Mouse (Mus musculus): ENCODE data around the gene Sh3d21. TPM values are rescaled to one million over a fixed set of nuclear protein-coding genes. Genes with fewer than 3 reads are reported as not detected.

The Sh3d21 gene
- polyA plus RNA-seq, 1 experiment from 2014 or later: 1.6 TPM

GRCm38 (mm10) chr4:126163685-126164084 lies 394 bp upstream of the Sh3d21 start:
- no peak overlapping the region for H3K4me3 ChIP-seq (ENCODE audit: low read depth, low read length)
- no peak overlapping the region for H3K9ac ChIP-seq (ENCODE audit: low read length)
- DNase-seq (ENCODE audit: low spot score) (no peak), ATAC-seq (replicated peaks; ENCODE audit: low FRiP score) (no peak)
- 68% methylated on average over 4 of the region's 4 CpGs for WGBS
- H3K27ac ChIP-seq (ENCODE audit: low read depth, low read length): no peak overlapping the region
- H3K4me2 ChIP-seq (ENCODE audit: low read depth, low read length, severe bottlenecking): peak overlapping the region; percentile 99; the same call in 1 of the 2 replicates
- H3K27me3 ChIP-seq (ENCODE audit: control insufficient read depth, insufficient read depth, low read length): no peaks in the 10 kb centered on the region
- H3K4me1 ChIP-seq (replicated peaks; ENCODE audit: control insufficient read depth, insufficient read depth, low read length): peaks cover 7% of the 10 kb centered on the region; the same call in 1 of the 2 replicates
- H3K9me3 ChIP-seq (ENCODE audit: control insufficient read depth, low read length): no peaks in the 10 kb centered on the region
- H3K36me3 ChIP-seq (ENCODE audit: control insufficient read depth, insufficient read depth, low read length): peaks cover 4% of the 10 kb centered on the region

- peak; percentile 93 for ATAC-seq (replicated peaks; ENCODE audit: low FRiP score)
- H3K27ac ChIP-seq (ENCODE audit: low read depth, low read length): no peak overlapping the region
Observed at GRCm38 (mm10) chr4:126162544-126163066, 686 bp downstream of the Sh3d21 start.

GRCm38 (mm10) chr4:126161986-126162385 lies 1.3 kb downstream of the Sh3d21 start:
- 69% methylated on average over 9 of the region's 9 CpGs for WGBS
- no peak overlapping the region for H3K4me2 ChIP-seq (ENCODE audit: low read depth, low read length, severe bottlenecking)
- no peaks in the 10 kb centered on the region for H3K27me3 ChIP-seq (ENCODE audit: control insufficient read depth, insufficient read depth, low read length)
- H3K9me3 ChIP-seq (ENCODE audit: control insufficient read depth, low read length): no peaks in the 10 kb centered on the region
- peaks cover 7% of the 10 kb centered on the region; the same call in 1 of the 2 replicates for H3K4me1 ChIP-seq (replicated peaks; ENCODE audit: control insufficient read depth, insufficient read depth, low read length)
- peaks cover 4% of the 10 kb centered on the region for H3K36me3 ChIP-seq (ENCODE audit: control insufficient read depth, insufficient read depth, low read length)
- H3K27ac ChIP-seq (ENCODE audit: low read depth, low read length): no peak overlapping the region
- no peak overlapping the region for H3K4me3 ChIP-seq (ENCODE audit: low read depth, low read length)
- H3K9ac ChIP-seq (ENCODE audit: low read length): no peak overlapping the region; the same call in 1 of the 2 replicates
- ATAC-seq (replicated peaks; ENCODE audit: low FRiP score) (no peak; the same call in none of the 2 replicates), DNase-seq (ENCODE audit: low spot score) (no peak)

More at GRCm38 (mm10) chr4:126162544-126163066, 686 bp downstream of the Sh3d21 start:
- Histone ChIP-seq H3K9ac (ENCODE audit: low read length) (peak overlapping the region; percentile 68), H3K4me3 (ENCODE audit: low read depth, low read length) (peak overlapping the region; percentile 47), H3K4me1 (replicated peaks; ENCODE audit: control insufficient read depth, insufficient read depth, low read length) (peaks cover 7% of the 10 kb centered on the region; the same call in 1 of the 2 replicates), H3K36me3 (ENCODE audit: control insufficient read depth, insufficient read depth, low read length) (peaks cover 4% of the 10 kb centered on the region), H3K27me3 (ENCODE audit: control insufficient read depth, insufficient read depth, low read length) (no peaks in the 10 kb centered on the region), H3K4me2 (ENCODE audit: low read depth, low read length, severe bottlenecking) (peak overlapping the region; percentile 99), H3K9me3 (ENCODE audit: control insufficient read depth, low read length) (no peaks in the 10 kb centered on the region)
- WGBS: under 1% methylated on average over 44 of the region's 44 CpGs
- DNase-seq (ENCODE audit: low spot score): peak; percentile 90

GRCm38 (mm10) chr4:126161456-126161855 lies 1.8 kb downstream of the Sh3d21 start:
- Histone ChIP-seq H3K4me1 (replicated peaks; ENCODE audit: control insufficient read depth, insufficient read depth, low read length) (peaks cover 7% of the 10 kb centered on the region; the same call in 1 of the 2 replicates), H3K4me3 (ENCODE audit: low read depth, low read length) (no peak overlapping the region), H3K9me3 (ENCODE audit: control insufficient read depth, low read length) (no peaks in the 10 kb centered on the region), H3K27me3 (ENCODE audit: control insufficient read depth, insufficient read depth, low read length) (no peaks in the 10 kb centered on the region), H3K9ac (ENCODE audit: low read length) (no peak overlapping the region), H3K27ac (ENCODE audit: low read depth, low read length) (no peak overlapping the region), H3K36me3 (ENCODE audit: control insufficient read depth, insufficient read depth, low read length) (peaks cover 4% of the 10 kb centered on the region; the same call in 1 of the 2 replicates), H3K4me2 (ENCODE audit: low read depth, low read length, severe bottlenecking) (no peak overlapping the region)
- DNase-seq (ENCODE audit: low spot score) (peak; percentile 47), ATAC-seq (replicated peaks; ENCODE audit: low FRiP score) (no peak)
- WGBS: 88% methylated on average over 6 of the region's 6 CpGs

- H3K4me1 ChIP-seq (replicated peaks; ENCODE audit: control insufficient read depth, insufficient read depth, low read length): peaks cover 7% of the 10 kb centered on the region; the same call in 1 of the 2 replicates
- H3K4me2 ChIP-seq (ENCODE audit: low read depth, low read length, severe bottlenecking): no peak overlapping the region
- ATAC-seq (replicated peaks; ENCODE audit: low FRiP score) (no peak), DNase-seq (ENCODE audit: low spot score) (no peak)
- H3K4me3 ChIP-seq (ENCODE audit: low read depth, low read length): no peak overlapping the region
- H3K27ac ChIP-seq (ENCODE audit: low read depth, low read length): no peak overlapping the region
- no peaks in the 10 kb centered on the region for H3K27me3 ChIP-seq (ENCODE audit: control insufficient read depth, insufficient read depth, low read length)
- 87% methylated on average over 8 of the region's 8 CpGs for WGBS
- H3K9ac ChIP-seq (ENCODE audit: low read length): no peak overlapping the region
- peaks cover under 1% of the 10 kb centered on the region; the same call in 1 of the 2 replicates for H3K36me3 ChIP-seq (ENCODE audit: control insufficient read depth, insufficient read depth, low read length)
- H3K9me3 ChIP-seq (ENCODE audit: control insufficient read depth, low read length): no peaks in the 10 kb centered on the region
Observed at GRCm38 (mm10) chr4:126160981-126161380, 2.3 kb downstream of the Sh3d21 start.

- no peaks in the 10 kb centered on the region for H3K36me3 ChIP-seq (ENCODE audit: control insufficient read depth, insufficient read depth, low read length)
- WGBS: 81% methylated on average over 8 of the region's 8 CpGs
- H3K4me2 ChIP-seq (ENCODE audit: low read depth, low read length, severe bottlenecking): no peak overlapping the region
- no peak overlapping the region for H3K9ac ChIP-seq (ENCODE audit: low read length)
- H3K4me1 ChIP-seq (replicated peaks; ENCODE audit: control insufficient read depth, insufficient read depth, low read length): peaks cover 7% of the 10 kb centered on the region; the same call in 1 of the 2 replicates
- H3K4me3 ChIP-seq (ENCODE audit: low read depth, low read length): no peak overlapping the region
- DNase-seq (ENCODE audit: low spot score) (peak; percentile 45), ATAC-seq (replicated peaks; ENCODE audit: low FRiP score) (no peak)
- H3K27ac ChIP-seq (ENCODE audit: low read depth, low read length): no peak overlapping the region
- no peaks in the 10 kb centered on the region for H3K9me3 ChIP-seq (ENCODE audit: control insufficient read depth, low read length)
- H3K27me3 ChIP-seq (ENCODE audit: control insufficient read depth, insufficient read depth, low read length): no peaks in the 10 kb centered on the region
Observed at GRCm38 (mm10) chr4:126159455-126159854, 3.8 kb downstream of the Sh3d21 start.

- no peak overlapping the region for H3K4me2 ChIP-seq (ENCODE audit: low read depth, low read length, severe bottlenecking)
- H3K9ac ChIP-seq (ENCODE audit: low read length): no peak overlapping the region
- H3K4me3 ChIP-seq (ENCODE audit: low read depth, low read length): no peak overlapping the region
- H3K36me3 ChIP-seq (ENCODE audit: control insufficient read depth, insufficient read depth, low read length): no peaks in the 10 kb centered on the region
- DNase-seq (ENCODE audit: low spot score) (peak; percentile 30), ATAC-seq (replicated peaks; ENCODE audit: low FRiP score) (no peak)
- H3K27ac ChIP-seq (ENCODE audit: low read depth, low read length): no peak overlapping the region
- H3K4me1 ChIP-seq (replicated peaks; ENCODE audit: control insufficient read depth, insufficient read depth, low read length): 0 out of 2 replicates have a peak, but pooled peaks cover 2% of the 10 kb centered on the region
- 83% methylated on average over 6 of the region's 6 CpGs for WGBS
- no peaks in the 10 kb centered on the region for H3K9me3 ChIP-seq (ENCODE audit: control insufficient read depth, low read length)
- H3K27me3 ChIP-seq (ENCODE audit: control insufficient read depth, insufficient read depth, low read length): no peaks in the 10 kb centered on the region
Observed at GRCm38 (mm10) chr4:126157562-126157961, 5.7 kb downstream of the Sh3d21 start.

- no peaks in the 10 kb centered on the region for H3K36me3 ChIP-seq (ENCODE audit: control insufficient read depth, insufficient read depth, low read length)
- ATAC-seq (replicated peaks; ENCODE audit: low FRiP score) (no peak), DNase-seq (ENCODE audit: low spot score) (peak; percentile 60)
- H3K4me2 ChIP-seq (ENCODE audit: low read depth, low read length, severe bottlenecking): no peak overlapping the region
- H3K27ac ChIP-seq (ENCODE audit: low read depth, low read length): no peak overlapping the region
- no peaks in the 10 kb centered on the region for H3K9me3 ChIP-seq (ENCODE audit: control insufficient read depth, low read length)
- H3K9ac ChIP-seq (ENCODE audit: low read length): no peak overlapping the region
- H3K27me3 ChIP-seq (ENCODE audit: control insufficient read depth, insufficient read depth, low read length): no peaks in the 10 kb centered on the region
- no peak overlapping the region for H3K4me3 ChIP-seq (ENCODE audit: low read depth, low read length)
- 62% methylated on average over 5 of the region's 5 CpGs for WGBS
- no peaks in the 10 kb centered on the region for H3K4me1 ChIP-seq (replicated peaks; ENCODE audit: control insufficient read depth, insufficient read depth, low read length)
Observed at GRCm38 (mm10) chr4:126156617-126157016, 6.7 kb downstream of the Sh3d21 start.

- no peaks in the 10 kb centered on the region for H3K9me3 ChIP-seq (ENCODE audit: control insufficient read depth, low read length)
- no peaks in the 10 kb centered on the region for H3K36me3 ChIP-seq (ENCODE audit: control insufficient read depth, insufficient read depth, low read length)
- no peak overlapping the region for H3K4me3 ChIP-seq (ENCODE audit: low read depth, low read length)
- ATAC-seq (replicated peaks; ENCODE audit: low FRiP score) (no peak), DNase-seq (ENCODE audit: low spot score) (peak; percentile 45)
- WGBS: 77% methylated on average over 2 of the region's 2 CpGs
- no peak overlapping the region for H3K9ac ChIP-seq (ENCODE audit: low read length)
- H3K27me3 ChIP-seq (ENCODE audit: control insufficient read depth, insufficient read depth, low read length): no peaks in the 10 kb centered on the region; the same call in 1 of the 2 replicates
- H3K4me2 ChIP-seq (ENCODE audit: low read depth, low read length, severe bottlenecking): no peak overlapping the region
- no peaks in the 10 kb centered on the region for H3K4me1 ChIP-seq (replicated peaks; ENCODE audit: control insufficient read depth, insufficient read depth, low read length)
- H3K27ac ChIP-seq (ENCODE audit: low read depth, low read length): no peak overlapping the region
Observed at GRCm38 (mm10) chr4:126155869-126156268, 7.4 kb downstream of the Sh3d21 start.
